Mouse (Mus musculus): ENCODE results near the gene Emp1. TPM values are rescaled to one million over a fixed set of nuclear protein-coding genes. Genes with fewer than 3 reads are reported as not detected.

Gene Emp1
- polyA plus RNA-seq, 1 experiment = 112 TPM

DNA sequence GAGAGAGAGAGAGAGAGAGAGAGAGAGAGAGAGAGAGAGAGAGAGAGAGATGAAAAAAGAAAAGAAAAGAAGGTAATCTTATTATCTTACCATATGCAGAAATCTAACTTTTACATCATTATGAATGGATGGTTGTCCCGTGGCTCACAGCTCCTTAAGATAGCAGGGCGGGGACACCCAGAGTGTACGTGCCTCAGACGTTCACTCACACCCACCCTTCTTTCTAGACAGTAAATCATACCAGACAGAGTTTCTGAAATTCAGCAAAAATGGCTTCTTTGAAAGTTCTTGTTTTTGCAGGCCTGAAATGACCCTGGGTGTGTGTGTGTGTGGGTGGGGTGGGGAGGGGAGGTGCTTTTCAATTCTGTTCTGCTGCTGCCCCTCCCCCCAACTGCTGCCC, 3.3 kb downstream of the Emp1 start:
- peaks cover 4% of the 10 kb centered on the region for H3K36me3 ChIP-seq (ENCODE audit: control insufficient read depth, insufficient read depth)
- TF ChIP-seq MAX (IDR thresholded peaks at IDR 0.05; ENCODE audit: low read depth) = no peak
- TF ChIP-seq POLR2A (IDR thresholded peaks at IDR 0.05; ENCODE audit: insufficient read length, low read depth) = no peak
- TF ChIP-seq TCF3 (IDR thresholded peaks at IDR 0.05; ENCODE audit: insufficient read length, low read depth) = no peak
- no peak for TF ChIP-seq CEBPB (IDR thresholded peaks at IDR 0.05; ENCODE audit: insufficient read depth, poor library complexity, severe bottlenecking)
- no peak for TF ChIP-seq REST (IDR thresholded peaks at IDR 0.05; ENCODE audit: insufficient read depth, insufficient read length)
- TF ChIP-seq SRF (IDR thresholded peaks at IDR 0.05; ENCODE audit: control insufficient read depth, insufficient read length, low read depth) = no peak
- TF ChIP-seq POLR2AphosphoS2 (IDR thresholded peaks at IDR 0.05; ENCODE audit: insufficient read length, low read depth) = no peak
- no peak for TF ChIP-seq USF1 (IDR thresholded peaks at IDR 0.05; ENCODE audit: low read depth)
- no peak for TF ChIP-seq MYOD1 (IDR thresholded peaks at IDR 0.05; ENCODE audit: control insufficient read depth in 1 of 3, insufficient read length in 2 of 3, low read depth in 2 of 3)
- TF ChIP-seq E2F4 (IDR thresholded peaks at IDR 0.05; ENCODE audit: insufficient read depth) = no peak
- TF ChIP-seq TCF12 (IDR thresholded peaks at IDR 0.05; ENCODE audit: insufficient read depth, poor library complexity, severe bottlenecking) = no peak
- no peak for TF ChIP-seq MYOG (IDR thresholded peaks at IDR 0.05; ENCODE audit: control insufficient read depth in 1 of 3, insufficient read depth in 1 of 3, insufficient read length in 2 of 3, low read depth in 2 of 3)
- H3K79me2 ChIP-seq (ENCODE audit: control insufficient read depth, insufficient read depth) = peaks cover 77% of the 10 kb centered on the region
- H3K4me2 ChIP-seq (ENCODE audit: low read depth) = peak overlapping the region; percentile 84
- peak overlapping the region; percentile 71 for H3K4me3 ChIP-seq
- H3ac ChIP-seq (ENCODE audit: control insufficient read depth, insufficient read length) = no peak overlapping the region
- no peaks in the 10 kb centered on the region for H3K27me3 ChIP-seq (ENCODE audit: control insufficient read depth, insufficient read depth, insufficient read length)

DNA sequence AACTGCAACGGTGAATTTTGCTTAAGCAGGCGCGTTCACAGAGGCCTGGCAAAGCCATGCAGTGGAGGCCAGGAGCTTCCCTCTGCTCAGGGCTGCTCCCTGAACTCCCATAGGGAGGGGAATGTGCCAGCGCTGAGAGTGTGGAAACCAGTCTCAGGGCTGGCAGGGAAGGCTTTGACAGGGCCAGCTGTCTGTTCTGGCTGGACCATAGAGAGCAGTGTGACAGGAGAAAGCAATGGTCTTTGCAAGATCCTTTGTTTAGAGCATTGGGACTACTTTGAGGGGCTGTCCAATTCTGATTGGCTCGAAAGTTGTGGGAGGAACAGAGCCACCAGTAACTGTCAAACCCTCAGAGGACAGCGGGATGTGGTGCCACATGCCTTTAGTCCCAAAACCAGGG, 5.9 kb downstream of the Emp1 start:
- no peak for TF ChIP-seq USF1 (IDR thresholded peaks at IDR 0.05; ENCODE audit: low read depth)
- TF ChIP-seq SRF (IDR thresholded peaks at IDR 0.05; ENCODE audit: control insufficient read depth, insufficient read length, low read depth) = no peak
- no peak for TF ChIP-seq E2F4 (IDR thresholded peaks at IDR 0.05; ENCODE audit: insufficient read depth)
- peak in 1 of 3 experiments; percentile 49 for TF ChIP-seq MYOD1 (IDR thresholded peaks at IDR 0.05; ENCODE audit: control insufficient read depth in 1 of 3, insufficient read length in 2 of 3, low read depth in 2 of 3)
- TF ChIP-seq MYOG (IDR thresholded peaks at IDR 0.05; ENCODE audit: control insufficient read depth in 1 of 3, insufficient read depth in 1 of 3, insufficient read length in 2 of 3, low read depth in 2 of 3) = peak in 2 of 3 experiments; percentile 17 to 72
- peak; percentile 16 for TF ChIP-seq POLR2A (IDR thresholded peaks at IDR 0.05; ENCODE audit: insufficient read length, low read depth)
- peak overlapping the region; percentile 55 for H3K4me2 ChIP-seq (ENCODE audit: low read depth)

GRCm38 (mm10) chr6:135369551-135369968, 7.2 kb downstream of the Emp1 start:
- H3K4me3 ChIP-seq = no peak overlapping the region
- no peak overlapping the region for H3ac ChIP-seq (ENCODE audit: control insufficient read depth, insufficient read length)
- peaks cover 7% of the 10 kb centered on the region for H3K36me3 ChIP-seq (ENCODE audit: control insufficient read depth, insufficient read depth)
- H3K27me3 ChIP-seq (ENCODE audit: control insufficient read depth, insufficient read depth, insufficient read length) = no peaks in the 10 kb centered on the region
- H3K4me2 ChIP-seq (ENCODE audit: low read depth) = peak overlapping the region; percentile 55
- no peak for TF ChIP-seq MYOG (IDR thresholded peaks at IDR 0.05; ENCODE audit: control insufficient read depth in 1 of 3, insufficient read depth in 1 of 3, insufficient read length in 2 of 3, low read depth in 2 of 3)
- TF ChIP-seq MYOD1 (IDR thresholded peaks at IDR 0.05; ENCODE audit: control insufficient read depth in 1 of 3, insufficient read length in 2 of 3, low read depth in 2 of 3) = peak in 2 of 3 experiments; percentile 12 to 27
- no peak for TF ChIP-seq SRF (IDR thresholded peaks at IDR 0.05; ENCODE audit: control insufficient read depth, insufficient read length, low read depth)
- no peak for TF ChIP-seq E2F4 (IDR thresholded peaks at IDR 0.05; ENCODE audit: insufficient read depth)
- peak; percentile 20 for TF ChIP-seq POLR2A (IDR thresholded peaks at IDR 0.05; ENCODE audit: insufficient read length, low read depth)
- H3K79me2 ChIP-seq (ENCODE audit: control insufficient read depth, insufficient read depth) = peaks cover 100% of the 10 kb centered on the region

More for the DNA sequence above, 5.9 kb downstream of the Emp1 start:
- H3K79me2 ChIP-seq (ENCODE audit: control insufficient read depth, insufficient read depth) = peaks cover 100% of the 10 kb centered on the region
- no peaks in the 10 kb centered on the region for H3K27me3 ChIP-seq (ENCODE audit: control insufficient read depth, insufficient read depth, insufficient read length)
- no peak overlapping the region for H3ac ChIP-seq (ENCODE audit: control insufficient read depth, insufficient read length)
- H3K4me3 ChIP-seq = no peak overlapping the region
- H3K36me3 ChIP-seq (ENCODE audit: control insufficient read depth, insufficient read depth) = peaks cover 7% of the 10 kb centered on the region

GRCm38 (mm10) chr6:135370954-135371353, 8.6 kb downstream of the Emp1 start:
- Histone ChIP-seq H3K36me3 (ENCODE audit: control insufficient read depth, insufficient read depth) (peaks cover 7% of the 10 kb centered on the region), H3K4me2 (ENCODE audit: low read depth) (no peak overlapping the region), H3K79me2 (ENCODE audit: control insufficient read depth, insufficient read depth) (peaks cover 99% of the 10 kb centered on the region), H3K4me3 (no peak overlapping the region), H3K27me3 (ENCODE audit: control insufficient read depth, insufficient read depth, insufficient read length) (no peaks in the 10 kb centered on the region), H3ac (ENCODE audit: control insufficient read depth, insufficient read length) (no peak overlapping the region)
- TF ChIP-seq POLR2A (IDR thresholded peaks at IDR 0.05; ENCODE audit: insufficient read length, low read depth) (no peak), REST (IDR thresholded peaks at IDR 0.05; ENCODE audit: insufficient read depth, insufficient read length) (no peak)

- Histone ChIP-seq H3K4me2 (ENCODE audit: low read depth) (no peak overlapping the region), H3K4me3 (no peak overlapping the region), H3K27me3 (ENCODE audit: control insufficient read depth, insufficient read depth, insufficient read length) (no peaks in the 10 kb centered on the region), H3K79me2 (ENCODE audit: control insufficient read depth, insufficient read depth) (peaks cover 91% of the 10 kb centered on the region), H3K36me3 (ENCODE audit: control insufficient read depth, insufficient read depth) (peaks cover 23% of the 10 kb centered on the region), H3ac (ENCODE audit: control insufficient read depth, insufficient read length) (no peak overlapping the region)
- TF ChIP-seq SRF (IDR thresholded peaks at IDR 0.05; ENCODE audit: control insufficient read depth, insufficient read length, low read depth) = no peak
- TF ChIP-seq CEBPB (IDR thresholded peaks at IDR 0.05; ENCODE audit: insufficient read depth, poor library complexity, severe bottlenecking) = no peak
- TF ChIP-seq MYOD1 (IDR thresholded peaks at IDR 0.05; ENCODE audit: control insufficient read depth in 1 of 3, insufficient read length in 2 of 3, low read depth in 2 of 3) = no peak
- TF ChIP-seq E2F4 (IDR thresholded peaks at IDR 0.05; ENCODE audit: insufficient read depth) = no peak
- TF ChIP-seq POLR2A (IDR thresholded peaks at IDR 0.05; ENCODE audit: insufficient read length, low read depth) = no peak
- no peak for TF ChIP-seq REST (IDR thresholded peaks at IDR 0.05; ENCODE audit: insufficient read depth, insufficient read length)
- no peak for TF ChIP-seq USF1 (IDR thresholded peaks at IDR 0.05; ENCODE audit: low read depth)
- no peak for TF ChIP-seq MAX (IDR thresholded peaks at IDR 0.05; ENCODE audit: low read depth)
- TF ChIP-seq TCF3 (IDR thresholded peaks at IDR 0.05; ENCODE audit: insufficient read length, low read depth) = no peak
- no peak for TF ChIP-seq TCF12 (IDR thresholded peaks at IDR 0.05; ENCODE audit: insufficient read depth, poor library complexity, severe bottlenecking)
- no peak for TF ChIP-seq MYOG (IDR thresholded peaks at IDR 0.05; ENCODE audit: control insufficient read depth in 1 of 3, insufficient read depth in 1 of 3, insufficient read length in 2 of 3, low read depth in 2 of 3)
- TF ChIP-seq POLR2AphosphoS2 (IDR thresholded peaks at IDR 0.05; ENCODE audit: insufficient read length, low read depth) = no peak
Observed at GRCm38 (mm10) chr6:135373357-135373756, 11.0 kb downstream of the Emp1 start.
